Mouse (Mus musculus): ENCODE measurements around the gene Phb2. TPM values are rescaled to one million over a fixed set of nuclear protein-coding genes. Genes with fewer than 3 reads are reported as not detected.

Gene Phb2
- total RNA-seq (2023): 100 to 1,000 TPM; 104 to 117 TPM

GRCm38 (mm10) chr6:124711824-124712782, at the start of gene Phb2, which contains the start of gene Emg1:
Gene Phb2, plus strand, starts transcription at chr6:124712336.
Gene Emg1, minus strand, starts transcription at chr6:124712178.

GRCm38 (mm10) chr6:124662477-124663423, 49.4 kb upstream of the Phb2 start, which contains the start of gene Lpcat3:
Gene Lpcat3, plus strand, starts transcription at chr6:124663027.

GRCm38 (mm10) chr6:124738511-124739023, 26.4 kb downstream of the Phb2 start, which contains the start of gene Ptpn6:
Gene Ptpn6, minus strand, starts transcription at chr6:124738714.

GRCm38 (mm10) chr6:124740888-124741761, 29.0 kb downstream of the Phb2 start, which contains the start of gene Grcc10:
Gene Grcc10, minus strand, starts transcription at chr6:124741374.

GRCm38 (mm10) chr6:124755831-124756595, 43.9 kb downstream of the Phb2 start, which contains the start of the genes Gm45234 and Atn1:
Gene Gm45234, minus strand, starts transcription at chr6:124756021.
Gene Atn1, minus strand, starts transcription at chr6:124756524.

Other genes with a start within 250 kb of the Phb2 start
- gene Clstn3, start 247.5 kb upstream of the Phb2 start, total RNA-seq (2023): 1 to 10 TPM; 4.2 to 4.7 TPM
- gene C1rl, start 219.2 kb upstream of the Phb2 start, total RNA-seq (2023): 10 to 100 TPM; 44.4 to 46.8 TPM
- gene C1ra, start 199.9 kb upstream of the Phb2 start, total RNA-seq (2023): 1 to 10 TPM; 5.3 TPM
- gene C1s1, start 170.0 kb upstream of the Phb2 start, total RNA-seq (2023): not detected
- gene C1rb, start 142.0 kb upstream of the Phb2 start, total RNA-seq (2023): under 1 TPM; 0.71 to 0.80 TPM
- gene C1s2, start 76.3 kb upstream of the Phb2 start, total RNA-seq (2023): not detected
- 10 to 100 TPM; 39.7 to 48.9 TPM for gene Lpcat3, start 49.3 kb upstream of the Phb2 start, total RNA-seq (2023)
- gene Emg1, start 158 bp upstream of the Phb2 start, total RNA-seq (2023): 10 to 100 TPM; 49.4 to 59.1 TPM
- gene Ptpn6, start 26.4 kb downstream of the Phb2 start, total RNA-seq (2023): 100 to 1,000 TPM; 415 to 423 TPM
- gene Grcc10, start 29.0 kb downstream of the Phb2 start, total RNA-seq (2023): 100 to 1,000 TPM; 118 to 130 TPM
- gene Gm45234, start 43.7 kb downstream of the Phb2 start, total RNA-seq (2023): not detected
- 10 to 100 TPM; 28.0 to 34.6 TPM for gene Atn1, start 44.2 kb downstream of the Phb2 start, total RNA-seq (2023)
- not detected for gene Eno2, start 57.3 kb downstream of the Phb2 start, total RNA-seq (2023)
- not detected for gene Lrrc23, start 67.4 kb downstream of the Phb2 start, total RNA-seq (2023)
- gene Spsb2, start 96.3 kb downstream of the Phb2 start, total RNA-seq (2023): 10 to 100 TPM; 22.1 to 22.7 TPM
- gene Tpi1, start 102.0 kb downstream of the Phb2 start, total RNA-seq (2023): 100 to 1,000 TPM; 120 to 136 TPM
- gene Usp5, start 117.1 kb downstream of the Phb2 start, total RNA-seq (2023): 10 to 100 TPM; 59.3 TPM
- gene Cdca3, start 117.2 kb downstream of the Phb2 start, total RNA-seq (2023): 10 to 100 TPM; 63.3 to 71.4 TPM
- gene Gnb3, start 127.9 kb downstream of the Phb2 start, total RNA-seq (2023): not detected
- gene P3h3, start 145.4 kb downstream of the Phb2 start, total RNA-seq (2023): under 1 TPM; 0.42 to 0.64 TPM
- gene Gpr162, start 151.6 kb downstream of the Phb2 start, total RNA-seq (2023): not detected
- gene Cd4, start 175.9 kb downstream of the Phb2 start, total RNA-seq (2023): under 1 TPM; 0.20 to 0.29 TPM
- gene Lag3, start 199.4 kb downstream of the Phb2 start, total RNA-seq (2023): under 1 TPM; 0.37 to 0.73 TPM
- 100 to 1,000 TPM; 106 to 150 TPM for gene Ptms, start 207.8 kb downstream of the Phb2 start, total RNA-seq (2023)
- 10 to 100 TPM; 92.0 to 97.0 TPM for gene Mlf2, start 219.1 kb downstream of the Phb2 start, total RNA-seq (2023)

All from neutrophil, adult 59 days (primary cell).